Mouse (Mus musculus) adipocyte (in vitro differentiated cells): ENCODE results near the gene Prss35.
A peak's percentile ranks its signal among the peaks of the same experiment; 100 is the strongest.

Experiments used
- DNase-seq: peaks from one replicate; pipeline ENCODE4 v3.0.0-alpha.2; 2016; ENCODE audit warnings: low spot score

Gene Prss35

GRCm38 (mm10) chr9:86799099-86799498 is 55.6 kb downstream of the Prss35 start:
- DNase-seq, result no peak

GRCm38 (mm10) chr9:86800600-86801163 is 57.2 kb downstream of the Prss35 start:
- DNase-seq, result peak; percentile 71
